Mouse (Mus musculus) G1E (cell line): ENCODE measurements around the gene Gm10638. TPM values are rescaled to one million over a fixed set of nuclear protein-coding genes. Genes with fewer than 3 reads are reported as not detected.

Experiments
- ATAC-seq: 2 replicates; pipeline ENCODE4 v1.8.0; 2016; ENCODE audit warnings: mild to moderate bottlenecking; ENCODE audit not compliant: insufficient number of reproducible peaks, poor library complexity, low FRiP score, severe bottlenecking; ENCODE audit errors: extremely low read depth
- DNase-seq: peaks from one replicate; pipeline ENCODE4 v3.0.0; 2012; ENCODE audit warnings: low spot score
- H3K27me3 ChIP-seq: 2 replicates; pipeline ENCODE4 v1.6.1; 2012; ENCODE audit warnings: mild to moderate bottlenecking, low read length, inconsistent platforms; ENCODE audit not compliant: insufficient read depth
- H3K36me3 ChIP-seq: replicated peaks from 2 replicates; pipeline ENCODE3; 2012; ENCODE audit warnings: mild to moderate bottlenecking, inconsistent platforms
- H3K4me1 ChIP-seq: 2 replicates; pipeline ENCODE4 v1.6.1; 2012; ENCODE audit warnings: low read depth, low read length, inconsistent platforms, mixed read lengths; ENCODE audit not compliant: insufficient read depth
- H3K4me3 ChIP-seq: 2 replicates; pipeline ENCODE4 v1.5.1; 2012; ENCODE audit warnings: low read depth, mild to moderate bottlenecking, inconsistent platforms, low read length, moderate library complexity, mixed read lengths
- H3K9me3 ChIP-seq: replicated peaks from 2 replicates; pipeline ENCODE4 v1.6.1; 2012; ENCODE audit warnings: inconsistent platforms
- CTCF ChIP-seq: IDR thresholded peaks from 2 replicates; pipeline ENCODE4 v1.5.1; 2012; ENCODE audit warnings: low read depth, low read length, inconsistent platforms, mixed read lengths
- GATA1 ChIP-seq: IDR thresholded peaks from 2 replicates; pipeline ENCODE4 v1.6.1; 2012; ENCODE audit warnings: borderline replicate concordance, low read length, inconsistent platforms, mixed read lengths
- GATA2 ChIP-seq: IDR thresholded peaks from 2 replicates; pipeline ENCODE4 v1.6.1; 2012; ENCODE audit warnings: low read depth, low read length, inconsistent platforms, borderline replicate concordance
- POLR2AphosphoS5 ChIP-seq: IDR thresholded peaks from 2 replicates; pipeline ENCODE4 v1.6.1; 2012; ENCODE audit warnings: low read depth, low read length, inconsistent platforms; ENCODE audit not compliant: insufficient replicate concordance
- TAL1 ChIP-seq: conservative IDR thresholded peaks from 2 replicates; pipeline ENCODE4 v1.6.1; 2012; ENCODE audit warnings: low read depth, low read length, inconsistent platforms, mixed read lengths
- polyA plus RNA-seq: library from polyadenylated mRNA; stranded (reverse); fragments of >175 nt; gene quantifications from 2 replicates; pipeline ENCODE4 v1.2.3, GENCODE M21; 2012
- total RNA-seq, 2 experiments: library from RNA; stranded (forward) in 1 of 2; stranded (reverse) in 1 of 2; fragments of 200-1000 nt in 1 of 2; fragments of >200 nt in 1 of 2; fragmentation: Nextera tagmentation in 1 of 2; gene quantifications; 2 replicates each; pipeline ENCODE4 v1.2.3; 2014 to 2017

Gene Gm10638
- total and polyA plus RNA-seq, 3 experiments = 0.16 to 0.24 TPM; not detected in 1

DNA sequence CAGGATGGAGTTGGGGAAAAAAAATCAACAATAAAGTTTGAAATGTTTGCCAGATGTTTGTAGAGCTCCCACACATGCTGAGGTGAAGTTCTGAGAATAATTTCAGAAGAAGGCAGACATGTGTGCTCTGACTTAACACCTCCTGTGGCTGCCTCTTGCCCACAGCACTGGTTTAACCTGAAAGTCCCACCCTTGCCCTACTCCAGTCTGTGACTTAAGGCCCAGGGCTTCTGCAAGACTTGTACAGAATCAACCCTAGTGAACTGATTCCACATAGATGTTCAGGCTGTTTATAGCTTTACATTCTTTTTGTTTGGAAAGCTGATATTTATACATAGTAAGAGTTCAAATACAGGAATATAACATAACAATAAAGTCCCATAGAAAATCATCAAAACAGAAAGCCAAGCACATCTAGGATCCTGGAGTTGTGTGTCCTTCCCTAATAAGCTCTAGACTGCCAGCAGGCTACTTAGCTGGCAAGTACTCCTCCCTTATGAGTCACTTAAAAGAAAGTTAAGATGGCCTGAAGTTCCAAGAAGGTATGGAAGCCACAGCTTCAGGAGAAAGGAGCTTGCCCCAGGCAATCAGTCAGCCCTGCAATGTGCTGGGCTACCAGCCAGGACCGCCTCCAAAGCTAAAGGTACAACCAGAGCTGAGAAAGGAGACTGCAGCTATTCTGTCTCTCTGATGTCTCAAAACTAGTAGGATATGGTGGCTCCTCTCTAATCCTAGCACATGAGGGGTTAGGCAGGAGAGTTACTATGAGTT lies 24.6 kb downstream of the Gm10638 start:
- no peak for ATAC-seq
- no peak for DNase-seq
- Histone ChIP-seq H3K4me3 (no peak overlapping the region), H3K4me1 (peaks cover 4% of the 10 kb centered on the region; the same call in 1 of the 2 replicates), H3K9me3 (no peaks in the 10 kb centered on the region), H3K27me3 (peaks cover 17% of the 10 kb centered on the region), H3K36me3 (no peaks in the 10 kb centered on the region)
- TF ChIP-seq TAL1 = no peak
- no peak for TF ChIP-seq GATA1
- no peak for TF ChIP-seq CTCF
- no peak for TF ChIP-seq GATA2
- no peak for TF ChIP-seq POLR2AphosphoS5

DNA sequence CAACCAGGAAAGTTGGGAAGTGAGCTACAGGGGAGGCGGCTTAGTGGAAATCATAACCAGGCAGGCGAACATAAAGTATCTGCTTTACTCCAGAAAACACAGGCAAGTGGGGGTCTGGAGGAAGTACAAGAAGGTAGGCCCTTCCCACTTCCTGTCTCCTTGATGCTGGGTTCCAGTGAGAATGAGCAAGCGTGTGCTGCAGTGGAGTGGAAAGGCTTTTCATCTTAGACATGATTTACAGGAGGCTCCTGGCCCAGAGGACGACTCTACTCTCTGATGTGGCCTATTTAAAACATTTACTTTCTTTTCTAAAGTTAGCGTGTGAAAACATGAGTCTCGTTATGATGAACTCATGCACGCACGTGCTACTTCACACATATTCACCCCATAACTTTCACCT lies 33.7 kb downstream of the Gm10638 start:
- Histone ChIP-seq H3K9me3 (no peaks in the 10 kb centered on the region), H3K36me3 (no peaks in the 10 kb centered on the region), H3K4me3 (no peak overlapping the region), H3K27me3 (peaks cover 7% of the 10 kb centered on the region; the same call in 1 of the 2 replicates), H3K4me1 (0 out of 2 replicates have a peak, but pooled peaks cover 3% of the 10 kb centered on the region)
- TF ChIP-seq TAL1 (no peak), CTCF (no peak), GATA1 (no peak), GATA2 (no peak), POLR2AphosphoS5 (no peak)
- DNase-seq (no peak), ATAC-seq (no peak)

DNA sequence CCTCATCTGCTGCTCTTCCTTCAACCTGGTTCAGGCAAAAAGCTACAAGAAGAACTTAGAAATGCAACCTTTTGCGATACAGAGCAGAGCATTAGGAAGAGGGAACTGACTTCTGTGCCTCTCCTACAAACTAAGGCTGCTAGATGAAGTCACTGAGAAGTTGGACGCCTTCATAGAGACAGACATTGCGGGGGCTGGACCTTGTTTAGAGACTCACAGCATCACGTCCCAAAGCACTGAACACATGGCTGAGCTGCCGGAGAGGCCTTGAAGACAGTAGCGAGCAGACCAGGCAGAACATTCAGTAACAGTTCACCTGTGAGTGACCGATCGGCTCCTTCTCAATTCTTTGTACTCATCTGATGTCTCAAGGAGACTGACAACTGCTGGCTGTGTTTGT lies 35.6 kb downstream of the Gm10638 start:
- H3K27me3 ChIP-seq = peaks cover 7% of the 10 kb centered on the region
- ATAC-seq (no peak), DNase-seq (no peak)
- H3K9me3 ChIP-seq = no peaks in the 10 kb centered on the region
- H3K36me3 ChIP-seq = no peaks in the 10 kb centered on the region
- H3K4me1 ChIP-seq = no peaks in the 10 kb centered on the region
- no peak overlapping the region for H3K4me3 ChIP-seq
- TF ChIP-seq TAL1 (no peak), GATA1 (no peak), CTCF (no peak), GATA2 (no peak), POLR2AphosphoS5 (no peak)

DNA sequence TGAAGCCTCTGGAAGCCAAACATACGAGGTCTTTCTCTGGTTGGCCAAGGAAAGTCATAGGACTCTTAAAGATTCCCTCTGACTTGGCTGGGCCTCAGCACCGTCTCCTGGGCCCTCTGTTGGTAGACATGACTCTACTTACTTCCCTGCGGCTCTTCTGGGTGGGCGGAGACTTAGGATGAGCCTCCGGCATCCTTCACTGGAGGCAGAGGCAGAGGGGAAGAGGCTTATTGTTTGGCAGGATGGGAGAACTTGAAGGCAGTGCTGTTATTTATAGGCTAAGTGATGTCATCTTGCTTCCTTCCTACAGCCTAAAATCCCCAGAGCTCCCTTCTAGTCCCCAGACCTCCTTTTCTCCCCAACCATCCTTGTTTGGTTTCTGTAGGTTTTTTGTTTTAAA lies 41.0 kb downstream of the Gm10638 start:
- Histone ChIP-seq H3K27me3 (peaks cover 6% of the 10 kb centered on the region; the same call in 1 of the 2 replicates), H3K9me3 (no peaks in the 10 kb centered on the region)
- no peak for DNase-seq

DNA sequence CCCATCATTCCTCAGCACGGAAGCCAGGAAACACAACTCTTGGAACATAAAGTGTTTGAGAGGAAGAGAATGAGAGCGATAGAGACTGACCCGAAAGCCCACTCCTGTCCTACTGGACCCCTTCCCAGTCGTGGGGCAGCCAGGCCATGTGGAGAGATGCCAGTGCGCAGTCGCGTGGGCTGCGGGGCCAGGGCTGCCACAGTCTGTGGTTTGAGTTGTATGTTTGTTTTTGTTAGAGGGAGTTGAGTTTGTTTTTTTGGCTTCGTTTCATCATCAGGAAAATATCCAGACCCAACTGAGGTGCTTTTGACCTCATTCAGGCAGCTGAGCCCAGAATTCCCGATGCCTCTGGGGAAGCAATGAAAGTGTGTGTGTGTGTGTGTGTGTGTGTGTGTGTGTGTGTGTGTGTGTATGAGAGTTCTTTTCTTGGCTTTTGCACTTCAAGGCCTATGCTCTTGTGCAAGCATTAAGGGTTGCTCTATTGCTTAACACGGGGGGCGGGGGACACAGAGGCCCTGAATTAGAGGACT lies 42.5 kb downstream of the Gm10638 start:
- no peaks in the 10 kb centered on the region for H3K36me3 ChIP-seq
- H3K27me3 ChIP-seq = peaks cover 6% of the 10 kb centered on the region; the same call in 1 of the 2 replicates
- H3K9me3 ChIP-seq = no peaks in the 10 kb centered on the region
- no peaks in the 10 kb centered on the region for H3K4me1 ChIP-seq
- no peak for DNase-seq
- no peak overlapping the region for H3K4me3 ChIP-seq
- TF ChIP-seq TAL1 = no peak
- TF ChIP-seq CTCF = no peak
- no peak for TF ChIP-seq GATA2
- no peak for TF ChIP-seq POLR2AphosphoS5
- no peak for TF ChIP-seq GATA1
- ATAC-seq = no peak

More for the DNA sequence above, 41.0 kb downstream of the Gm10638 start:
- TF ChIP-seq TAL1 (no peak), CTCF (no peak), GATA2 (no peak)
- ATAC-seq = no peak
- no peaks in the 10 kb centered on the region for H3K4me1 ChIP-seq
- H3K4me3 ChIP-seq = no peak overlapping the region
- H3K36me3 ChIP-seq = no peaks in the 10 kb centered on the region

DNA sequence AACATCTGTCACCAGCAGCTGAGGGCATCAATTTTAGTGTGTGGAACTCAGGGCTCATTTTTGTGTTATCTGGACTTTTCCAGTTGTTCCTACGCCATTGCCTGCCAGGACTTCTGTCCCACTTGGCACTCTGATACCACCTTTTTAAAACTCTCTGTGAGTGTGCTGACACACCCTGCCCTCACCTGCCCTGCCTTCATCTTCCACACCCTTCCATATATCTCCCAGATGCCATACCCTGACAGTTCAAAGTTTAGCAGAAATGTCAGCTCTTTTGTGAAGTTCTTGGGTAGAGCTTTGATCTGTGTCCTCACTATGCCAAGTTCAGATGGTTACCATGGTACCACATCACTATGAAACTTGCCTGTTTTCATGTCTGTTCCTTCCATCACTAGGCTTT lies 44.1 kb downstream of the Gm10638 start:
- H3K4me1 ChIP-seq = no peaks in the 10 kb centered on the region
- DNase-seq (no peak), ATAC-seq (no peak)
- H3K36me3 ChIP-seq = no peaks in the 10 kb centered on the region
- TF ChIP-seq CTCF (no peak), TAL1 (no peak), GATA2 (no peak), GATA1 (no peak), POLR2AphosphoS5 (no peak)
- H3K4me3 ChIP-seq = no peak overlapping the region
- H3K27me3 ChIP-seq = peaks cover 6% of the 10 kb centered on the region; the same call in 1 of the 2 replicates
- H3K9me3 ChIP-seq = no peaks in the 10 kb centered on the region
